Mouse (Mus musculus) lung, adult 2 months (tissue): ENCODE results near the gene Olfr982.

Experiments
- CTCF ChIP-seq: fragments of 200-500 bp; IDR thresholded peaks from 2 replicates; pipeline ENCODE4 v1.5.1; 2011; ENCODE audit warnings: mild to moderate bottlenecking, low read length, control low read depth; ENCODE audit not compliant: insufficient read depth
- POLR2A ChIP-seq: fragments of 200-500 bp; IDR thresholded peaks from 2 replicates; pipeline ENCODE4 v1.6.1; 2011; ENCODE audit warnings: low read depth, mild to moderate bottlenecking, control low read depth, low read length, borderline replicate concordance; ENCODE audit errors: extremely low read depth

- TF ChIP-seq CTCF (no peak), POLR2A (no peak)
Observed at GRCm38 (mm10) chr9:40116645-40117286, 43.1 kb downstream of the Olfr982 start.
